Mouse (Mus musculus) c-Kit-positive CD71-negative TER-119-negative erythroid progenitor cells, embryonic 14.5 days (primary cell): ENCODE results near the gene Fgd4.

Experiments used
- DNase-seq: peaks from one replicate; pipeline ENCODE4 v3.0.0-alpha.2; 2013; ENCODE audit warnings: low read depth

The Fgd4 gene

GRCm38 (mm10) chr16:16600461-16600860 lies at the start of gene Fgd4:
TSS of gene Fgd4 (minus strand) at chr16:16600549.
- DNase-seq, result no peak

- DNase-seq, result no peak
Observed at GRCm38 (mm10) chr16:16645148-16645547, 44.8 kb upstream of the Fgd4 start.

GRCm38 (mm10) chr16:16633730-16634129 lies 33.4 kb upstream of the Fgd4 start:
- DNase-seq, result no peak

GRCm38 (mm10) chr16:16599586-16600401 lies 555 bp downstream of the Fgd4 start:
- DNase-seq, result no peak

GRCm38 (mm10) chr16:16596582-16596981 lies 3.8 kb downstream of the Fgd4 start:
- DNase-seq, result no peak

GRCm38 (mm10) chr16:16592622-16593021 lies 7.7 kb downstream of the Fgd4 start:
- DNase-seq, result no peak

GRCm38 (mm10) chr16:16584409-16585032 lies 15.8 kb downstream of the Fgd4 start:
- peak; percentile 71 for DNase-seq

- DNase-seq, result no peak
Observed at GRCm38 (mm10) chr16:16576556-16576955, 23.8 kb downstream of the Fgd4 start.

GRCm38 (mm10) chr16:16574508-16574907 lies 25.8 kb downstream of the Fgd4 start:
- no peak for DNase-seq

- no peak for DNase-seq
Observed at GRCm38 (mm10) chr16:16573167-16573566, 27.2 kb downstream of the Fgd4 start.

GRCm38 (mm10) chr16:16571356-16571755 lies 29.0 kb downstream of the Fgd4 start:
- no peak for DNase-seq

GRCm38 (mm10) chr16:16566786-16567185 lies 33.6 kb downstream of the Fgd4 start:
- no peak for DNase-seq

GRCm38 (mm10) chr16:16566215-16566614 lies 34.1 kb downstream of the Fgd4 start:
- DNase-seq, result no peak

GRCm38 (mm10) chr16:16565786-16566185 lies 34.6 kb downstream of the Fgd4 start:
- no peak for DNase-seq

GRCm38 (mm10) chr16:16560718-16561117 lies 39.6 kb downstream of the Fgd4 start:
- DNase-seq, result no peak

GRCm38 (mm10) chr16:16559878-16560531 lies 40.3 kb downstream of the Fgd4 start:
- no peak for DNase-seq

GRCm38 (mm10) chr16:16559016-16559877 lies 41.1 kb downstream of the Fgd4 start:
- DNase-seq, result no peak

GRCm38 (mm10) chr16:16557738-16558137 lies 42.6 kb downstream of the Fgd4 start:
- DNase-seq, result no peak

- DNase-seq, result no peak
Observed at GRCm38 (mm10) chr16:16554098-16554497, 46.3 kb downstream of the Fgd4 start.

GRCm38 (mm10) chr16:16552197-16552596 lies 48.2 kb downstream of the Fgd4 start:
- DNase-seq, result no peak

- no peak for DNase-seq
Observed at GRCm38 (mm10) chr16:16549105-16549504, 51.2 kb downstream of the Fgd4 start.

- no peak for DNase-seq
Observed at GRCm38 (mm10) chr16:16546657-16547056, 53.7 kb downstream of the Fgd4 start.
